Mouse (Mus musculus) cortical plate, adult 2 months (tissue): Measurements from ENCODE around the gene Prepl.

Experiments used
- CTCF ChIP-seq: fragments of 200-500 bp; IDR thresholded peaks from 2 replicates; pipeline ENCODE4 v1.5.1; 2011; ENCODE audit warnings: mild to moderate bottlenecking, control low read depth, low read length; ENCODE audit not compliant: insufficient read depth; ENCODE audit errors: extremely low read depth
- POLR2A ChIP-seq: fragments of 200-500 bp; IDR thresholded peaks from 2 replicates; pipeline ENCODE4 v1.6.1; 2011; ENCODE audit warnings: mild to moderate bottlenecking, low read length, control low read depth; ENCODE audit not compliant: insufficient read depth; ENCODE audit errors: extremely low read depth

DNA sequence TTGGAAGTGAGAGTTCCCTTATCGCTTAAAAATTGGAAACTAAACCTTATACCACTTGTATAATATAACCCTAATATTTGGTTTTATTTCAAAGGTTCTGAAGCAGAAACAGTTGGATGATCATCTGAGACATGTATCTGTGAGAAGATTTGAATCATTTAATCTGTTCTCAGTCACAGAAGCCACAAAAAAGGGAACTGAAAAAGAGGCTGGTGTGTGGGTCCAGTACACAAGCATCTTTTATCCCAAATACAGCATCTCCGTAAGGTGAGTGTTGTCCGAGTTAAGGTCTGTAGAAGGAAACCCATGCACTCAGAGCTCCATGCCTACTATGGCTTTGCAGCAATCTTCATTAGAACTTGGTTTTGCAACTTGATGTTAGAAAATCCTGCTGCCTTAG, 6.4 kb upstream of the Prepl start:
- TF ChIP-seq POLR2A (no peak), CTCF (no peak)
